Mouse (Mus musculus) adrenal gland, postnatal 10 days (tissue): ENCODE results near the gene Slc9a6. TPM values are rescaled to one million over a fixed set of nuclear protein-coding genes. Genes with fewer than 3 reads are reported as not detected.

Source experiments
- DNase-seq: peaks from one replicate; pipeline ENCODE4 v3.0.0; 2021; ENCODE audit warnings: mixed read lengths
- total RNA-seq, 2 experiments: library from RNA; stranded (reverse); gene quantifications; 2 replicates each; pipeline ENCODE4 v1.2.3; 2021

Gene Slc9a6
- total RNA-seq, 2 experiments from 2014 or later, result 22.3 to 22.5 TPM

- DNase-seq, result no peak
Measured at GRCm38 (mm10) chrX:56665226-56665973, 55.8 kb downstream of the Slc9a6 start.

- peak; percentile 14 for DNase-seq
Measured at GRCm38 (mm10) chrX:56667296-56667695, 57.7 kb downstream of the Slc9a6 start.

GRCm38 (mm10) chrX:56668051-56668450 lies 58.5 kb downstream of the Slc9a6 start:
- DNase-seq, result no peak

- DNase-seq, result no peak
Measured at GRCm38 (mm10) chrX:56668501-56668900, 58.9 kb downstream of the Slc9a6 start.

GRCm38 (mm10) chrX:56675556-56675955 lies 66.0 kb downstream of the Slc9a6 start:
- DNase-seq, result no peak

GRCm38 (mm10) chrX:56677736-56678135 lies 68.2 kb downstream of the Slc9a6 start:
- no peak for DNase-seq

GRCm38 (mm10) chrX:56679066-56679465 lies 69.5 kb downstream of the Slc9a6 start:
- DNase-seq, result no peak

- no peak for DNase-seq
Measured at GRCm38 (mm10) chrX:56682156-56682720, 72.7 kb downstream of the Slc9a6 start.

GRCm38 (mm10) chrX:56683521-56683920 lies 74.0 kb downstream of the Slc9a6 start:
- no peak for DNase-seq

GRCm38 (mm10) chrX:56692554-56692953 lies 83.0 kb downstream of the Slc9a6 start:
- DNase-seq, result no peak

GRCm38 (mm10) chrX:56694539-56694938 lies 85.0 kb downstream of the Slc9a6 start:
- no peak for DNase-seq

- DNase-seq, result no peak
Measured at GRCm38 (mm10) chrX:56697199-56697780, 87.7 kb downstream of the Slc9a6 start.

GRCm38 (mm10) chrX:56697886-56698285 lies 88.3 kb downstream of the Slc9a6 start:
- no peak for DNase-seq

- no peak for DNase-seq
Measured at GRCm38 (mm10) chrX:56701261-56701660, 91.7 kb downstream of the Slc9a6 start.

- no peak for DNase-seq
Measured at GRCm38 (mm10) chrX:56703965-56704562, 94.5 kb downstream of the Slc9a6 start.

- no peak for DNase-seq
Measured at GRCm38 (mm10) chrX:56708592-56709370, 99.2 kb downstream of the Slc9a6 start.

GRCm38 (mm10) chrX:56710522-56710921 lies 101.0 kb downstream of the Slc9a6 start:
- no peak for DNase-seq

GRCm38 (mm10) chrX:56712666-56713065 lies 103.1 kb downstream of the Slc9a6 start:
- DNase-seq, result no peak
